Mouse (Mus musculus): ENCODE data around the gene Acox2. TPM values are rescaled to one million over a fixed set of nuclear protein-coding genes. Genes with fewer than 3 reads are reported as not detected.

Gene Acox2
- polyA plus RNA-seq, 1 experiment: not detected

GRCm38 (mm10) chr14:8264378-8264777 lies 5.2 kb upstream of the Acox2 start:
- Histone ChIP-seq H3K4me1 (no peaks in the 10 kb centered on the region), H3K27me3 (replicated peaks) (peaks cover 3% of the 10 kb centered on the region), H3K9me3 (peaks cover 4% of the 10 kb centered on the region; the same call in 1 of the 2 replicates), H3K36me3 (replicated peaks; ENCODE audit: low read length) (no peaks in the 10 kb centered on the region), H3K4me3 (replicated peaks) (no peak overlapping the region)
- no peak for TF ChIP-seq GATA1 (IDR thresholded peaks at IDR 0.05; ENCODE audit: borderline replicate concordance, low read length)
- no peak for TF ChIP-seq FLI1 (IDR thresholded peaks at IDR 0.05; ENCODE audit: low read length)

DNA sequence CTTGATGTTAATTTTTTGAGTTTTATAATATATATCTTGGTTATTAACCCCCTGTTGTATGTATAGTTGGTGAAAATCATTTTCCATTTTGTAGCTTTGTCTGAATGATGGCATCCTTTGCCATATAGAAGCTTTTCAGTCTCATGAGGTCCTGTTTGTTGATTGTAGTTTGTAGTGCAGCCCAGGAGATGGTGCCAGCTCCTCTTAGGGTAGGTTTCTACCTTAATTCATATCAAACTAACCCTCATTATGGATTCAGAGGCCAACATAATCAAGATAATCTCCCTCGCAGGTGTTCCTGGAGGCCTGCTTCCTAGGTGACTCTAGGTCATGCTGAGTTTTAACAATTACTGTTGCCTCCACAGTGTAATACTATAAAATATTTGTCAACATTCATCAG lies 3.1 kb upstream of the Acox2 start:
- Histone ChIP-seq H3K4me3 (replicated peaks) (no peak overlapping the region), H3K27me3 (replicated peaks) (peaks cover 15% of the 10 kb centered on the region)

DNA sequence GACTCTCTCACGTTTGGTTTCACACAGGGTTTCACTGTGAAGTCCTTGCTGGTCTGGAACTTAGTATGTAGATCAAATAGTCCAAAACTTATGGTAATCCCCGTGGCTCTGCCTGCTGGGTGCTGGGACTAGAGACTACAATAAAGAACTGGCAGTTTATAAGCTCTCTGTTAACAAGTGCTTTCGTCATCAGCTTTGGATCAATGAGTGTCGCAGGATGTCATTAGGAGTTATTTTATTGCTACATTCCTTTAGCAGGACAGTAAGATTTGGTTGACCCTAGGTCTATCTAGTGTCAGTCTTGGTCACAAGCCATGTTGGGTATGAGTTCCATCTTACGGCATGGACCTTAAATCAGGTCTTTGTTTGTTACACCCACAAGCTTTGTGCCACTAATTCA lies 1.1 kb upstream of the Acox2 start:
- Histone ChIP-seq H3K9me3 (0 out of 2 replicates have a peak, but pooled peaks cover under 1% of the 10 kb centered on the region), H3K4me1 (0 out of 2 replicates have a peak, but pooled peaks cover 3% of the 10 kb centered on the region), H3K4me3 (replicated peaks) (no peak overlapping the region), H3K36me3 (replicated peaks; ENCODE audit: low read length) (no peaks in the 10 kb centered on the region), H3K27me3 (replicated peaks) (peaks cover 21% of the 10 kb centered on the region)
- TF ChIP-seq FLI1 (IDR thresholded peaks at IDR 0.05; ENCODE audit: low read length): no peak
- no peak for TF ChIP-seq GATA1 (IDR thresholded peaks at IDR 0.05; ENCODE audit: borderline replicate concordance, low read length)

More for the DNA sequence above, 3.1 kb upstream of the Acox2 start:
- H3K4me1 ChIP-seq: 0 out of 2 replicates have a peak, but pooled peaks cover 3% of the 10 kb centered on the region
- H3K9me3 ChIP-seq: peaks cover 4% of the 10 kb centered on the region; the same call in 1 of the 2 replicates
- no peaks in the 10 kb centered on the region for H3K36me3 ChIP-seq (replicated peaks; ENCODE audit: low read length)
- TF ChIP-seq GATA1 (IDR thresholded peaks at IDR 0.05; ENCODE audit: borderline replicate concordance, low read length) (no peak), FLI1 (IDR thresholded peaks at IDR 0.05; ENCODE audit: low read length) (no peak)

DNA sequence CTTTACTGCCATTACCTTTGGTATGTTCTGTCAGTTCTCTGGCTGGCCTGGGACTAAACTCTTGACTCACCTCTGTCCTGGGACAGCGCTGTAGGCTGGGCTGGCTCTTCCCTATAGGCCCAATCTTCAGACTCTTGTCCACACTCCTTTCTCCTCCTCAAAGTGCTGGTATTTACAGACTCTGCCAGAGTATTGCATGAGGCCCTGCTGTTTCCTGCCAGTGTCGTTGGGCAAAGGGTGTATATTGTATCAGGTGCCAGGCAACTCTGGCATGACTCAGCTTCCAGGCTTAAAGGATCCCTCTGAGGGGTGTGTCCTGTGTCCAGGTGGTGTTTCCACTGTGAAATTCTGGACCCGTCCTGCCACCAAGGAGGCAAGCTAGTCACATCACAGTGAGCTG lies 401 bp downstream of the Acox2 start:
- no peaks in the 10 kb centered on the region for H3K36me3 ChIP-seq (replicated peaks; ENCODE audit: low read length)
- H3K4me1 ChIP-seq: 0 out of 2 replicates have a peak, but pooled peaks cover 3% of the 10 kb centered on the region
- no peaks in the 10 kb centered on the region for H3K9me3 ChIP-seq
- no peak overlapping the region for H3K4me3 ChIP-seq (replicated peaks)
- no peak for TF ChIP-seq FLI1 (IDR thresholded peaks at IDR 0.05; ENCODE audit: low read length)
- H3K27me3 ChIP-seq (replicated peaks): peaks cover 23% of the 10 kb centered on the region

DNA sequence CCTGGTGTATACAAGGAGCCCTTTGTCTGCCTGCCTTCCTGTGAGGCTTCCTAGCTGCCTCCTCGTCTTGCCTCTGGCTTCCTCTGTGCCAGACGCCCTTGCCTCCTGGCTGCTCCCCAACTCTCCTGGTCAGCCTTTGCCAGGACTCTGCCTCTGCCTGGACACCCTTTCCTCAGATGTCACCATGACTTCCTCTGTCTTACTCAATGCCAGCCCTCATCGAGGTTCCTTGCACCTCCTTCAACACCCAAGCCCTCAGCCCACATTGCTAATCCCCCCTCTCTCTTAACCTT lies 872 bp downstream of the Acox2 start:
- H3K27me3 ChIP-seq (replicated peaks): peaks cover 25% of the 10 kb centered on the region

GRCm38 (mm10) chr14:8257521-8258334 lies 1.4 kb downstream of the Acox2 start:
- Histone ChIP-seq H3K27me3 (replicated peaks) (peaks cover 26% of the 10 kb centered on the region), H3K4me3 (replicated peaks) (no peak overlapping the region), H3K9me3 (no peaks in the 10 kb centered on the region), H3K36me3 (replicated peaks; ENCODE audit: low read length) (no peaks in the 10 kb centered on the region), H3K4me1 (0 out of 2 replicates have a peak, but pooled peaks cover 3% of the 10 kb centered on the region)
- no peak for TF ChIP-seq FLI1 (IDR thresholded peaks at IDR 0.05; ENCODE audit: low read length)
- no peak for TF ChIP-seq GATA1 (IDR thresholded peaks at IDR 0.05; ENCODE audit: borderline replicate concordance, low read length)

More for the DNA sequence above, 872 bp downstream of the Acox2 start:
- H3K4me3 ChIP-seq (replicated peaks): no peak overlapping the region
- H3K36me3 ChIP-seq (replicated peaks; ENCODE audit: low read length): no peaks in the 10 kb centered on the region
- TF ChIP-seq GATA1 (IDR thresholded peaks at IDR 0.05; ENCODE audit: borderline replicate concordance, low read length): no peak
- TF ChIP-seq FLI1 (IDR thresholded peaks at IDR 0.05; ENCODE audit: low read length): no peak
- 0 out of 2 replicates have a peak, but pooled peaks cover 3% of the 10 kb centered on the region for H3K4me1 ChIP-seq
- no peaks in the 10 kb centered on the region for H3K9me3 ChIP-seq

DNA sequence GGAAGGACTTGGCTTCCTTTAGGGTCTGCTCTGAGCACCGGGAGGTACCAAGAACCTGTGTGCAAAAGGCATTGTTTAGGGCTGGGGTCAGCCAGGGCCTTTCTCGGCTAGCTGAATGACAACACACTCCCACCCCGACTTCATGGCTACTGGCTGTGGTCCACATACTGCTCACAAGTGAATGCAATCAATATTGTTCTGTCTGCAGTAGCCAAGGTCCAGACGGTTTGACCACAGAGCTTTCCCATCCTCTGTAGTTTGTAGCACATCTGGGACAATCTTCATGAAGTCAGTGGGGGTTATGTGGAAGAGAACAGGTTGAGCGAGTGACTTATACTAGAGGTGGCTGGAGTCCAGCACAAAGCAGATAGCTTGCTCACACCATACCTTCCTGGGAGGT lies 2.3 kb downstream of the Acox2 start:
- H3K4me1 ChIP-seq: 0 out of 2 replicates have a peak, but pooled peaks cover 3% of the 10 kb centered on the region
- no peaks in the 10 kb centered on the region for H3K9me3 ChIP-seq
- H3K27me3 ChIP-seq (replicated peaks): peaks cover 26% of the 10 kb centered on the region
- H3K36me3 ChIP-seq (replicated peaks; ENCODE audit: low read length): no peaks in the 10 kb centered on the region
- no peak overlapping the region for H3K4me3 ChIP-seq (replicated peaks)
- no peak for TF ChIP-seq FLI1 (IDR thresholded peaks at IDR 0.05; ENCODE audit: low read length)
- TF ChIP-seq GATA1 (IDR thresholded peaks at IDR 0.05; ENCODE audit: borderline replicate concordance, low read length): no peak

DNA sequence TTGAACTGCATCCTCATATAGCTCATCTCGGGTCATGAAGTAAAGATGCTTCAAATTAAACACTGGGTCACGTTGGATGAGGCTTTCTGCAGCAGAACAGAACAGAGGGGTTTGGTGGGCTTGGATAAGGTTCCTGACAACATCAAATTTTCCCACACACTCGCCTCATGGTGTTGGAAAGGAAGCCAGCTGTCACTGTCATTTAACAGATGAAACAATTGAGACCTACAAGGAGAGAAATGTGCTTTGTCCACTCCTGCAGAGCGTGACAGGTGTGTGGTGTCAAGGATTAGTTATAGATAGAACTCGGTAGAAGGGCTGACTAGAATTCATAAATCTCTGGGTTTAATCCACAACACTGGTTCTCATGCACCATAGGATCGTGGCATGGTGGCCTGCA lies 3.1 kb downstream of the Acox2 start:
- no peaks in the 10 kb centered on the region for H3K9me3 ChIP-seq
- H3K36me3 ChIP-seq (replicated peaks; ENCODE audit: low read length): no peaks in the 10 kb centered on the region
- TF ChIP-seq GATA1 (IDR thresholded peaks at IDR 0.05; ENCODE audit: borderline replicate concordance, low read length) (no peak), FLI1 (IDR thresholded peaks at IDR 0.05; ENCODE audit: low read length) (no peak)
- H3K4me1 ChIP-seq: 0 out of 2 replicates have a peak, but pooled peaks cover 3% of the 10 kb centered on the region
- no peak overlapping the region for H3K4me3 ChIP-seq (replicated peaks)
- H3K27me3 ChIP-seq (replicated peaks): peaks cover 30% of the 10 kb centered on the region

DNA sequence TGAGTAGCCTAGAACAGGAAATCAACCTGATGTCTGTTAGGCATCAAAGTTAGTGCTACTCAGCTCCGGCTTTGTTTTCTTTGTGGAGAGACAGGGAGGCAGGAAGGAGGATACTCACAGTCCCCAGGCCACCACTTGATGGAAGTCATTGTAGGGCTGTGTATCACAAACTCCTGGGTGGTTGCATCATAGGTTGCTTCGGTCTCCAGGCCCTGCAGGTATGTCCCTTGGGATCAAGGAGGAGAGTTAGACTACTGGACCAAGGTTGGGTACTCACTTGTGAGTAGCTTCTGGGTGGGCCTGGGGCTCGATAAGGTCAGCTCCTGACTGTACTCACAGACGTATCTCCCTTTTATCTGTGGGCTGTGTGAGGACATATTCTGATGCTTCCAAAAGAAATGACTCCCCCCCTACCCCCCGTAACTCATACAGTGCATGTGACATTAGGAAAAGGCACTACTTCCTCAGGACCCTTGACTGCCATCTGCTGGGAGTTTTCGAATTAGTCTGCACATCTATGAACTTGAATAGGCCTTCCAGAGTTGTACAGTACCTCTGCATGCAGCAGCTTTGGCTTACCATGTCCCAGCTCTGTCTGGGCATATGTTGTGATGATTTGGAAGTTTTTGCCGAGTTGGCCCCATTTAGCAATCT lies 4.0 kb downstream of the Acox2 start:
- TF ChIP-seq FLI1 (IDR thresholded peaks at IDR 0.05; ENCODE audit: low read length): no peak
- TF ChIP-seq GATA1 (IDR thresholded peaks at IDR 0.05; ENCODE audit: borderline replicate concordance, low read length): no peak
- Histone ChIP-seq H3K4me3 (replicated peaks) (no peak overlapping the region), H3K4me1 (0 out of 2 replicates have a peak, but pooled peaks cover 3% of the 10 kb centered on the region), H3K9me3 (no peaks in the 10 kb centered on the region), H3K36me3 (replicated peaks; ENCODE audit: low read length) (no peaks in the 10 kb centered on the region), H3K27me3 (replicated peaks) (peaks cover 30% of the 10 kb centered on the region)

DNA sequence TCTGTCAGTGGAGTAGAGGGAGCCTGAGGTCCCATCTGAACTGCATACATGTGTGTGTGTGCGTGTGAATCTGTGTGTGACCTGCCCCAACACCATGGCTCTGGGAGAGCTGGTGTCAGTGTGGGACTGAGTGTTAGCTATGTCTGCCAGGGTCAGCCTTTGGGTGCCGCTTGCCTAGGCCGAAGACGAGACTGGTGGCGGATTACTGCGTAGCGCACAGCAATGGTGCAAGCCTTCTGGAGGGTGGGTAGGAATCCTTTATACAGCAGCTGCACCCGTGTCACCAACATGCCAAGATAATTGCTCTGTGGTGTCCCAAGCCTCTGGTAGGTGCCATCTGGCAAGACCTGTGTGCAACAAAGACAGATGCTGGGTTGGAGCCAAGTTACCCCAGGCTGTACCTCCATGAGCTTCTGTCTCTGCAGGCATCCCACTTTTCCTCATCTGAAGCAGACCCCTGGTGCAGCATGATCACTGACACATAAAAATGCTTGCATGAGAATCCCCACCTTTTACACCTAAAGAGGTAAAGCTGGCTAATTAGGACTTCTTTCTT lies 7.7 kb downstream of the Acox2 start:
- Histone ChIP-seq H3K4me1 (no peaks in the 10 kb centered on the region), H3K27me3 (replicated peaks) (peaks cover 21% of the 10 kb centered on the region), H3K9me3 (no peaks in the 10 kb centered on the region), H3K4me3 (replicated peaks) (no peak overlapping the region), H3K36me3 (replicated peaks; ENCODE audit: low read length) (no peaks in the 10 kb centered on the region)
- TF ChIP-seq FLI1 (IDR thresholded peaks at IDR 0.05; ENCODE audit: low read length) (no peak), GATA1 (IDR thresholded peaks at IDR 0.05; ENCODE audit: borderline replicate concordance, low read length) (no peak)
